In the genomic region with DNA sequence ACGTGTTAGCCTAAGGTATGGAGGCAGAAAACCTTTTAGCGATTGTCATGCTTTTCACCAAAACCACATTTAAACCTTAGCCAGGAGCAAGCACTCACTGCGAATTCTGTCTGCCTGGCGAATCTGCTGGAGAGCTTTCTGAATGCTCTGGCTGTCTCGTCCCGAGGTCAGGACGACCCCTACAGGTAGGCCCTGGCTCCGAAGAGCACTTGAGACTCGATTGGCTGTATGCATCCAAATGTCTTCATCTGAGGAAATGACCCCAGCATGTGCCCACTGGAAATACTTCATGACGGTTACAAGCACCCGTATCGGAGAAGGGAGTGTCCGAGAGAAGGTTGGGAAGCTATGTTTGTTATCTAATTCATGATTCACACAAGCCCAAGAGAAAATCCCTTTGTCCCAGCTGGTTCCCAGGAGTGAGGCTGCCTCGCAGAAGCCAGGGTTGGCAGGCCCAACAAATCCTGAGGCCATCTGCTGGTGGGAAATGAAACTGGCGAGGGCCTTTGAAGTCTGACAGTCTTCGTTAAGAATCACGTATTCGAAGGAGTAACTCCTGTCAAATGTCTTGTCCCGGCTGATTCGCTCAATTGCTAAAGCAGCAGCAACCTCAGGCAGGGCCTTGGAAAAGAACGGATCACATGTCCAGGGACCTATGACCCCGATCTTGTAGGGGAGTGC, we compare ENCODE assay signal across 8 mouse cellular contexts. TPM values are rescaled to one million over a fixed set of nuclear protein-coding genes. Genes with fewer than 3 reads are reported as not detected.
DNase-seq lines count a peak whose midpoint lies in the region; ATAC-seq and TF ChIP-seq lines count a peak whose summit lies in the region.

No protein-coding gene starts in this region.

- peak; percentile 51 for DNase-seq in layer of hippocampus, adult 11-12 months (ENCODE audit: low spot score)
- DNase-seq in layer of hippocampus, adult 9-10 months (ENCODE audit: low spot score): no peak
- DNase-seq in cerebellum, postnatal 10 days: peak; percentile 78 to 80
- peak; percentile 21 to 23 for DNase-seq in frontal cortex, postnatal 14 days (ENCODE audit: low spot score in 2 of 2)
- peak; percentile 41 to 51 for DNase-seq in left cerebral cortex, postnatal 10 days (ENCODE audit: extremely low spot score in 1 of 2, low spot score in 2 of 2)

- no peak overlapping the region for H3K9ac ChIP-seq in intestine, postnatal 0 days (ENCODE audit: low read depth, low read length)
- H3K9ac ChIP-seq in midbrain, embryonic 16.5 days (ENCODE audit: low read depth, low read length): no peak overlapping the region

- H3K36me3 ChIP-seq in intestine, postnatal 0 days (ENCODE audit: control insufficient read depth, insufficient read depth): no peaks in the 10 kb centered on the region
- H3K36me3 ChIP-seq in midbrain, embryonic 16.5 days (ENCODE audit: control insufficient read depth, insufficient read depth, low read length): no peaks in the 10 kb centered on the region

- peak; percentile 65 for TF ChIP-seq CTCF in intestine, postnatal 0 days (IDR thresholded peaks at IDR 0.05; ENCODE audit: low read depth)

- intact Hi-C loops in left cerebral cortex, postnatal 10 days (cut with DNase I): loop anchor here (10.0 kb wide), 1 partner anchor 974 kb away; no protein-coding TSS in a partner anchor

- H3K27me3 ChIP-seq in intestine, postnatal 0 days (replicated peaks; ENCODE audit: control insufficient read depth, insufficient read depth, low read length): 0 out of 2 replicates have a peak, but pooled peaks cover 3% of the 10 kb centered on the region
- no peaks in the 10 kb centered on the region; the same call in 1 of the 2 replicates for H3K27me3 ChIP-seq in midbrain, embryonic 16.5 days (ENCODE audit: control insufficient read depth, insufficient read depth, low read depth, low read length)

- no peak for ATAC-seq in intestine, postnatal 0 days
- ATAC-seq in midbrain, embryonic 16.5 days: peak; percentile 86
- ATAC-seq in inflammation-experienced regulatory T-cells, adult 6 months: no peak

- 32% methylated on average over 22 of the region's 22 CpGs for WGBS in intestine, postnatal 0 days
- WGBS in midbrain, embryonic 16.5 days: 27% methylated on average over 22 of the region's 22 CpGs

- H3K4me1 ChIP-seq in intestine, postnatal 0 days (replicated peaks; ENCODE audit: control insufficient read depth, insufficient read depth, low read length): no peaks in the 10 kb centered on the region
- H3K4me1 ChIP-seq in midbrain, embryonic 16.5 days (ENCODE audit: control insufficient read depth, insufficient read depth, low read length): no peaks in the 10 kb centered on the region

- no peak overlapping the region for H3K4me2 ChIP-seq in intestine, postnatal 0 days (replicated peaks; ENCODE audit: low read depth)
- H3K4me2 ChIP-seq in midbrain, embryonic 16.5 days (ENCODE audit: low read length): peak overlapping the region; percentile 23; the same call in 1 of the 2 replicates

- H3K4me3 ChIP-seq in intestine, postnatal 0 days (ENCODE audit: low read depth, low read length): no peak overlapping the region
- no peak overlapping the region for H3K4me3 ChIP-seq in midbrain, embryonic 16.5 days (ENCODE audit: low read depth, low read length)

- no peaks in the 10 kb centered on the region for H3K9me3 ChIP-seq in intestine, postnatal 0 days (ENCODE audit: control insufficient read depth)
- no peaks in the 10 kb centered on the region for H3K9me3 ChIP-seq in midbrain, embryonic 16.5 days (replicated peaks; ENCODE audit: control insufficient read depth, low read length, poor library complexity, severe bottlenecking)

- H3K27ac ChIP-seq in intestine, postnatal 0 days (ENCODE audit: low read depth, low read length): no peak overlapping the region
- no peak overlapping the region for H3K27ac ChIP-seq in midbrain, embryonic 16.5 days (ENCODE audit: low read length)

RNA-seq across cellular contexts. Expression of a gene that starts 7.6 kb away (rescaled TPM):
- not detected in 2 replicates for polyA plus RNA-seq in intestine, postnatal 0 days (2015; fragmentation: Nextera tagmentation; extraction: Ambion mirVana)
- total RNA-seq in left cerebral cortex, postnatal 10 days (2021): under 1 TPM; 0.39 to 0.63 TPM
- 0.10 and 0.15 TPM in 2 replicates for polyA plus RNA-seq in midbrain, embryonic 16.5 days (2015; fragmentation: Nextera tagmentation; extraction: Ambion mirVana)
- polyA plus RNA-seq in inflammation-experienced regulatory T-cells, adult 6 months (2017; shearing (Covaris generic)): under 1 TPM in 1 of 3 experiments, not detected in 2; 0.05 TPM

RNA-seq across cellular contexts. Expression of a gene that starts 37.4 kb away (rescaled TPM):
- 12.1 and 12.7 TPM in 2 replicates for polyA plus RNA-seq in intestine, postnatal 0 days (2015; fragmentation: Nextera tagmentation; extraction: Ambion mirVana)
- total RNA-seq in left cerebral cortex, postnatal 10 days (2021): 10 to 100 TPM; 17.4 to 18.2 TPM
- polyA plus RNA-seq in midbrain, embryonic 16.5 days (2015; fragmentation: Nextera tagmentation; extraction: Ambion mirVana): 18.1 and 21.6 TPM in 2 replicates
- polyA plus RNA-seq in inflammation-experienced regulatory T-cells, adult 6 months (2017; shearing (Covaris generic)): 10 to 100 TPM in 1 of 3 experiments, 1 to 10 TPM in 2; 6.5 to 11.0 (median 6.5) TPM
